Mouse (Mus musculus) MEL (cell line): Measurements from ENCODE around the gene Neurod2. TPM values are rescaled to one million over a fixed set of nuclear protein-coding genes. Genes with fewer than 3 reads are reported as not detected.

Experiments
- DNase-seq: peaks from one replicate; pipeline ENCODE4 v3.0.0; 2011; ENCODE audit warnings: low read depth, low spot score
- H3K27ac ChIP-seq: 2 replicates; pipeline ENCODE4 v1.5.1; 2012; ENCODE audit warnings: low read depth, mild to moderate bottlenecking, control low read depth, low read length, moderate library complexity; ENCODE audit not compliant: control insufficient read depth
- H3K27me3 ChIP-seq, 2 experiments: fragments of 150-350 bp in 1 of 2; sonication (generic) in 1 of 2; 2 replicates each; pipeline ENCODE4 v1.6.1; 2012; ENCODE audit warnings: low read length in 2 of 2, mild to moderate bottlenecking in 2 of 2, improper control_type of control experiment in 1 of 2, moderate library complexity in 1 of 2; ENCODE audit not compliant: insufficient read depth in 2 of 2, control insufficient read depth in 1 of 2
- H3K36me3 ChIP-seq, 2 experiments: 2 replicates each; pipeline ENCODE4 v1.6.1; 2012 to 2014; ENCODE audit warnings: low read length in 2 of 2, improper control_type of control experiment in 1 of 2, inconsistent platforms in 1 of 2, mild to moderate bottlenecking in 1 of 2; ENCODE audit not compliant: insufficient read depth in 2 of 2, control insufficient read depth in 1 of 2
- H3K4me1 ChIP-seq, 2 experiments: fragments of 150-350 bp in 1 of 2; sonication (generic) in 1 of 2; 2 replicates each; pipeline ENCODE4 v1.6.1; 2012; ENCODE audit warnings: low read length in 2 of 2, improper control_type of control experiment in 1 of 2, mild to moderate bottlenecking in 1 of 2; ENCODE audit not compliant: insufficient read depth in 2 of 2, control insufficient read depth in 1 of 2
- H3K4me3 ChIP-seq, 2 experiments: fragments of 150-350 bp in 1 of 2; sonication (generic) in 1 of 2; 2 replicates each; pipeline ENCODE4 v1.5.1; 2012; ENCODE audit warnings: low read depth in 2 of 2, low read length in 2 of 2, mild to moderate bottlenecking in 2 of 2, moderate library complexity in 2 of 2, control low read depth in 1 of 2, improper control_type of control experiment in 1 of 2; ENCODE audit not compliant: control insufficient read depth in 1 of 2, insufficient read depth in 1 of 2
- H3K79me2 ChIP-seq: 2 replicates; pipeline ENCODE4 v1.6.1; 2012; ENCODE audit warnings: mild to moderate bottlenecking, low read length, moderate library complexity; ENCODE audit not compliant: control insufficient read depth, poor library complexity, insufficient read depth
- H3K9ac ChIP-seq: 2 replicates; pipeline ENCODE4 v1.6.1; 2012; ENCODE audit warnings: low read depth, mild to moderate bottlenecking, control low read depth, low read length, moderate library complexity; ENCODE audit not compliant: control insufficient read depth, poor library complexity, severe bottlenecking
- H3K9me3 ChIP-seq: fragments of 150-350 bp; sonication (generic); replicated peaks from 2 replicates; pipeline ENCODE4 v1.6.1; 2012; ENCODE audit warnings: mild to moderate bottlenecking, low read length, improper control_type of control experiment, moderate library complexity; ENCODE audit not compliant: insufficient read depth
- ELF1 ChIP-seq: IDR thresholded peaks from 2 replicates; pipeline ENCODE4 v1.6.1; 2014; ENCODE audit warnings: low read depth, mild to moderate bottlenecking, inconsistent platforms, low read length, improper control_type of control experiment, moderate library complexity
- MAX ChIP-seq: IDR thresholded peaks from 2 replicates; pipeline ENCODE4 v1.6.1; 2011; ENCODE audit warnings: low read length, improper control_type of control experiment
- MXI1 ChIP-seq: IDR thresholded peaks from 2 replicates; pipeline ENCODE4 v1.6.1; 2011; ENCODE audit warnings: mild to moderate bottlenecking, low read depth, low read length, improper control_type of control experiment
- POLR2A ChIP-seq, 2 experiments: IDR thresholded peaks; 2 replicates each; pipeline ENCODE4 v1.6.1; 2011 to 2012; ENCODE audit warnings: low read length in 2 of 2, mild to moderate bottlenecking in 2 of 2, control low read depth in 1 of 2, improper control_type of control experiment in 1 of 2, low read depth in 1 of 2, moderate library complexity in 1 of 2; ENCODE audit not compliant: control insufficient read depth in 1 of 2, insufficient read depth in 1 of 2, poor library complexity in 1 of 2
- POLR2AphosphoS2 ChIP-seq: IDR thresholded peaks from 2 replicates; pipeline ENCODE4 v1.6.1; 2011; ENCODE audit warnings: low read length, improper control_type of control experiment
- POLR2AphosphoS5 ChIP-seq: IDR thresholded peaks from 2 replicates; pipeline ENCODE4 v1.6.1; 2012; ENCODE audit warnings: low read depth, borderline replicate concordance, mild to moderate bottlenecking, inconsistent platforms, low read length, moderate library complexity, mixed read lengths
- RAD21 ChIP-seq: IDR thresholded peaks from 2 replicates; pipeline ENCODE4 v1.6.1; 2011; ENCODE audit warnings: mild to moderate bottlenecking, low read depth, low read length, improper control_type of control experiment
- RCOR1 ChIP-seq: IDR thresholded peaks from 2 replicates; pipeline ENCODE4 v1.6.1; 2012; ENCODE audit warnings: low read depth, mild to moderate bottlenecking, inconsistent platforms, low read length, improper control_type of control experiment
- SIN3A ChIP-seq: IDR thresholded peaks from 2 replicates; pipeline ENCODE4 v1.6.1; 2012; ENCODE audit warnings: low read length, improper control_type of control experiment, inconsistent platforms
- TBP ChIP-seq: IDR thresholded peaks from 2 replicates; pipeline ENCODE4 v1.8.0; 2011; ENCODE audit warnings: low read depth, low read length, improper control_type of control experiment
- TCF12 ChIP-seq: IDR thresholded peaks from 2 replicates; pipeline ENCODE4 v1.6.1; 2014; ENCODE audit warnings: low read depth, mild to moderate bottlenecking, inconsistent platforms, low read length, improper control_type of control experiment, moderate library complexity
- USF2 ChIP-seq, 2 experiments: IDR thresholded peaks; 2 replicates each; pipeline ENCODE4 v1.6.1; 2011 to 2012; ENCODE audit warnings: improper control_type of control experiment in 2 of 2, low read length in 2 of 2, borderline replicate concordance in 1 of 2, inconsistent platforms in 1 of 2, low read depth in 1 of 2, mild to moderate bottlenecking in 1 of 2; ENCODE audit not compliant: insufficient read depth in 1 of 2
- ZKSCAN1 ChIP-seq: IDR thresholded peaks from 2 replicates; pipeline ENCODE4 v1.6.1; 2012; ENCODE audit warnings: low read depth, mild to moderate bottlenecking, inconsistent platforms, low read length, improper control_type of control experiment, moderate library complexity
- ZNF384 ChIP-seq: IDR thresholded peaks from 2 replicates; pipeline ENCODE4 v1.6.1; 2012; ENCODE audit warnings: low read depth, mild to moderate bottlenecking, inconsistent platforms, low read length, improper control_type of control experiment
- polyA plus RNA-seq, 2 experiments: library from polyadenylated mRNA; stranded (reverse) in 1 of 2; unstranded in 1 of 2; fragments of >175 nt in 1 of 2; fragments of >200 nt in 1 of 2; gene quantifications; 2 replicates each; pipeline versions ENCODE4 v1.2.1 to v1.2.4; 2012; ENCODE audit warnings: low replicate concordance in 2 of 2, low read depth in 1 of 2; ENCODE audit not compliant: insufficient read length in 2 of 2, insufficient read depth in 1 of 2, missing spikeins in 1 of 2
- total RNA-seq: library from RNA; depleted of rRNA; stranded (reverse); fragments of 300-350 nt; gene quantifications from 2 replicates; pipeline ENCODE4 v1.2.3, GENCODE M21; 2012

Gene Neurod2
- total and polyA plus RNA-seq, 3 experiments, result not detected

DNA sequence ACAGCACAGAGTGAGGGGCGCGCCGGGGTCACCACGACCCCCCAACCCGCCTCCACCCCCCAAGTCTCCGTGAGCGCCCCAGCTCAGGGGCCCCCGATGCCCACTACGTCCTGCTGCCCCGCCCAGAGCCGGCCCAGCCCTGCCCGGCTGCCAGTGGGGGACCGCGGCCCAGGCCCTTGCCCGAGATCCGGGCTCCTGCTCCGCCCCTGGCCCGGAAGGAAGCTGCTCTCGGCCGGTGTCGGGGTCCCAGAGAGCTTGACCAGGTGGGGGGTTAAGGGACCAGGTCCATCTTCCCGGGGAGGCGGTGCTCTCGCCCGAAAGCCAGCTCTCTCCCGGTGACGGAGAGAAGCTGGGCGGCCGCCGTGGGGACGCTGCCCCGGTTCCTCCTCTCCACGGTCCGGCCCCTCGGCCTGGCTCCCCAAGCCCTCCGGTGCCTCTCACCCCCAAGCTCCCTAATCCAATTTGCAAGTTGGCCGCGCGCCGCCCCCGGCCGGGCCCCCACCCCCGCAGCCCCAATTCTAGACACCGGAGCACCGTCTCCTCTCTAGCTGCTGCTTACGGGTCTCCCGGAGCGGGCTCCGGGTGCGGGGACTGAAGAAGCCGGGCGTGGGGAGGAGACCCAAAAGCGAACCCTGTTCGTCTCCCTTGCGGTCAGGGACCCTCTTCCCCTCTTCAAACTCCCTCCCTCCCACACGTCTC, 928 bp downstream of the Neurod2 start:
- Histone ChIP-seq H3K27me3 (peaks cover 0 to 7% of the 10 kb centered on the region in 2 experiments; a peak in 2 of 4 replicates), H3K9ac (no peak overlapping the region), H3K36me3 (no peaks in the 10 kb centered on the region), H3K9me3 (no peaks in the 10 kb centered on the region), H3K4me3 (no peak overlapping the region), H3K4me1 (no peaks in the 10 kb centered on the region), H3K27ac (no peak overlapping the region), H3K79me2 (no peaks in the 10 kb centered on the region)
- DNase-seq, result no peak
- TF ChIP-seq RAD21, result no peak
- no peak for TF ChIP-seq ZNF384
- no peak for TF ChIP-seq MXI1
- no peak for TF ChIP-seq MAX
- no peak for TF ChIP-seq POLR2A (IDR thresholded peaks at IDR 0.05; ENCODE audit: control insufficient read depth in 1 of 2, insufficient read depth in 1 of 2, low read depth in 1 of 2, low read length in 2 of 2, poor library complexity in 1 of 2)

DNA sequence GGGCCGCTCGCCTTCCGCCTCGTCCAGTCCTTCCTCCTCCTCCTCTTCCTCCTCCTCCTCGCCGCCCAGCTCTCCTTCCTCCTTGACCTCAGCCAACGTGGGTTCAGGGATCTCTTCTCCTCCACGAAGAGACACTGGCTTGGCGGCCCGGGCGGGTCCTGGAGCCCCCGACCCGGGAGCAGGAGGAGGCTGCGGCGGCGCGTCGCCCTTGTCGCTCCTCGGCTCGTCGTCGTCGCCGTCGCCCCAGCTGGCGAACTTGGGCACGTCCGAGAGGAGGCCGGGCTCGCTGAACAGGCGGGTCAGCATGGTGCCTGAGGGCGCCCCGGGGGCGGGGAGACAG, 1.4 kb downstream of the Neurod2 start:
- TF ChIP-seq POLR2AphosphoS2 (no peak), TBP (no peak), POLR2AphosphoS5 (no peak), USF2 (IDR thresholded peaks at IDR 0.05; ENCODE audit: borderline replicate concordance in 1 of 2, insufficient read depth in 1 of 2, low read depth in 1 of 2, low read length in 2 of 2) (no peak), POLR2A (IDR thresholded peaks at IDR 0.05; ENCODE audit: control insufficient read depth in 1 of 2, insufficient read depth in 1 of 2, low read depth in 1 of 2, low read length in 2 of 2, poor library complexity in 1 of 2) (no peak), ZKSCAN1 (no peak), RAD21 (no peak)
- Histone ChIP-seq H3K4me3 (no peak overlapping the region), H3K4me1 (no peaks in the 10 kb centered on the region), H3K9ac (no peak overlapping the region), H3K79me2 (no peaks in the 10 kb centered on the region), H3K9me3 (no peaks in the 10 kb centered on the region), H3K36me3 (no peaks in the 10 kb centered on the region), H3K27me3 (peaks cover 0 to 10% of the 10 kb centered on the region in 2 experiments; a peak in 2 of 4 replicates), H3K27ac (no peak overlapping the region)
- DNase-seq, result no peak

DNA sequence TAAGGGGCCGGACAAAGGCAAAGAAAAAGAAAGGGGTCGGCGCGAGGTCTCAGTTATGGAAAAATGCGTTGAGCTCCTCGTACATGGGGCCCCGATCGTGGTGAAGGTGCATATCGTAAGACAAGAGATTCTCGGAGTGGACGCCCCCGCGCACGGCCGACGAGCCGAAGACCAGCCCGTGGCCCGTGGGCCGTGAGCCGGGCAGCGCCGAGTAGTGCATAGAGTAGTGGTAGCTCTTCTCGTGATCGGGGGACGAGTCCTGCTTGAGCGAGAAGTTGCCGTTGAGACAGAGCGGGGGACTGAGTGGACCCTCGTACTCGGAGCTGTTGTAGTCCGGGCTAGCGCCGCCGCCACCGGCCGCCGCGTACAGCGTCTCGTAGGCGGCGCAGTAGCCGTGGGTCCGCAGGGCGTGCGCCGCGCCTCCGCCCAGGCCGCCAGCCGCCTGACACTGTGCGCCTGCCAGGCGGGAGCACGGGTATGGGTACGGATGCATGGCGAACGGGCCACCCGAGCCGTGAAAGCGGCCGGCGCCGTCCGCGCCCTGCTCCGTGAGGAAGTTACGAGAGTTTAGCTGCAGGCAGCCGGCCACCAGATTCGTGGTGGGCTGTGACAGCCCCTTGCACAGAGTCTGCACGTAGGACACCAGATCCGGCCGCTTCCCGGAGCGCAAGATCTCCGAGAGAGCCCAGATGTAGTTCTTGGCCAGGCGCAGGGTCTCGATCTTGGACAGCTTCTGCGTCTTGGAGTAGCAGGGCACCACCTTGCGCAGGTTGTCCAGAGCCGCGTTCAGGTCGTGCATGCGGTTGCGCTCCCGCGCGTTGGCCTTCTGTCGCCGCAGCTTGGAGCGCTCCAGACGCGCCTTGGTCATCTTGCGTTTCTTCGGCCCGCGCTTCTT, 2.1 kb downstream of the Neurod2 start:
- H3K4me3 ChIP-seq, result no peak overlapping the region
- no peak overlapping the region for H3K9ac ChIP-seq
- no peaks in the 10 kb centered on the region for H3K4me1 ChIP-seq
- no peak overlapping the region for H3K27ac ChIP-seq
- H3K36me3 ChIP-seq, result no peaks in the 10 kb centered on the region
- DNase-seq, result no peak
- no peaks in the 10 kb centered on the region for H3K9me3 ChIP-seq
- H3K27me3 ChIP-seq, result peaks cover 0 to 10% of the 10 kb centered on the region in 2 experiments; a peak in 2 of 4 replicates
- TF ChIP-seq ELF1 (no peak), TBP (no peak), TCF12 (no peak), RCOR1 (no peak), SIN3A (no peak)
- no peaks in the 10 kb centered on the region for H3K79me2 ChIP-seq
